Mouse (Mus musculus): ENCODE data around the gene Capza1.
"Not testable (repeated sequence)": the region's sequence is repeated elsewhere in the genome, so short reads cannot be mapped to it uniquely, and the experiment has no call there.

Gene Capza1

GRCm38 (mm10) chr3:104816130-104816529, 48.2 kb downstream of the Capza1 start:
- no peak for DNase-seq

GRCm38 (mm10) chr3:104815346-104815745, 49.0 kb downstream of the Capza1 start:
- DNase-seq: no peak

- DNase-seq: no peak
Measured at GRCm38 (mm10) chr3:104814746-104815145, 49.6 kb downstream of the Capza1 start.

GRCm38 (mm10) chr3:104813227-104813626, 51.1 kb downstream of the Capza1 start:
- DNase-seq: not testable (repeated sequence)

GRCm38 (mm10) chr3:104812254-104812653, 52.1 kb downstream of the Capza1 start:
- DNase-seq: no peak

GRCm38 (mm10) chr3:104811752-104812151, 52.6 kb downstream of the Capza1 start:
- DNase-seq: no peak

GRCm38 (mm10) chr3:104805539-104805938, 58.8 kb downstream of the Capza1 start:
- DNase-seq: no peak

GRCm38 (mm10) chr3:104804312-104804711, 60.0 kb downstream of the Capza1 start:
- no peak for DNase-seq

- no peak for DNase-seq
Measured at GRCm38 (mm10) chr3:104801481-104801880, 62.8 kb downstream of the Capza1 start.

GRCm38 (mm10) chr3:104800681-104801080, 63.6 kb downstream of the Capza1 start:
- no peak for DNase-seq

GRCm38 (mm10) chr3:104796430-104797082, 67.7 kb downstream of the Capza1 start:
- DNase-seq: no peak

- peak in 1 of 2 experiments; percentile 46 for DNase-seq
Measured at GRCm38 (mm10) chr3:104795661-104796340, 68.5 kb downstream of the Capza1 start.

GRCm38 (mm10) chr3:104794953-104795470, 69.3 kb downstream of the Capza1 start:
- no peak for DNase-seq

- DNase-seq: peak; percentile 88
Measured at GRCm38 (mm10) chr3:104793871-104794828, 70.2 kb downstream of the Capza1 start.

GRCm38 (mm10) chr3:104792360-104793270, 71.7 kb downstream of the Capza1 start:
- DNase-seq: no peak

GRCm38 (mm10) chr3:104791671-104792070, 72.6 kb downstream of the Capza1 start:
- DNase-seq: no peak

GRCm38 (mm10) chr3:104791017-104791416, 73.3 kb downstream of the Capza1 start:
- DNase-seq: no peak

- no peak for DNase-seq
Measured at GRCm38 (mm10) chr3:104790401-104790937, 73.8 kb downstream of the Capza1 start.

- peak; percentile 37 to 58 for DNase-seq
Measured at GRCm38 (mm10) chr3:104789822-104790221, 74.5 kb downstream of the Capza1 start.

GRCm38 (mm10) chr3:104789312-104789605, 75.0 kb downstream of the Capza1 start:
- DNase-seq: no peak

- DNase-seq: peak; percentile 85 to 88
Measured at GRCm38 (mm10) chr3:104788561-104789311, 75.6 kb downstream of the Capza1 start.

All from cerebellum, postnatal 10 days (tissue).